Mouse (Mus musculus): ENCODE data around the gene Kcmf1.

- TF ChIP-seq CTCF (IDR thresholded peaks at IDR 0.05; ENCODE audit: extremely low read depth, insufficient read length, insufficient replicate concordance, low read depth, low read length): no peak
- no peak for TF ChIP-seq POLR2A (IDR thresholded peaks at IDR 0.05; ENCODE audit: low read depth, low read length)
These were observed 11.1 kb downstream of the Kcmf1 start for GRCm38 (mm10) chr6:72888655-72889054.
